Mouse (Mus musculus) thymus, postnatal 25 days (tissue): ENCODE measurements around the gene Tescl.
A peak's percentile ranks its signal among the peaks of the same experiment; 100 is the strongest.

Source experiments
- DNase-seq: peaks from one replicate; pipeline ENCODE4 v3.0.0; 2022

Tescl gene

GRCm38 (mm10) chr7:24298635-24298972, 35.1 kb downstream of the Tescl start:
- peak; percentile 47 for DNase-seq

- no peak for DNase-seq
These were observed 36.2 kb downstream of the Tescl start for GRCm38 (mm10) chr7:24297361-24298095.

- no peak for DNase-seq
These were observed 37.4 kb downstream of the Tescl start for GRCm38 (mm10) chr7:24296386-24296785.

- DNase-seq: no peak
These were observed 38.4 kb downstream of the Tescl start for GRCm38 (mm10) chr7:24295376-24295775.

GRCm38 (mm10) chr7:24294763-24295162, 39.0 kb downstream of the Tescl start:
- no peak for DNase-seq

- no peak for DNase-seq
These were observed 40.5 kb downstream of the Tescl start for GRCm38 (mm10) chr7:24293061-24293851.

- no peak for DNase-seq
These were observed 42.2 kb downstream of the Tescl start for GRCm38 (mm10) chr7:24291387-24292090.

- DNase-seq: no peak
These were observed 43.5 kb downstream of the Tescl start for GRCm38 (mm10) chr7:24290106-24290693.

- no peak for DNase-seq
These were observed 45.2 kb downstream of the Tescl start for GRCm38 (mm10) chr7:24288512-24288911.

GRCm38 (mm10) chr7:24287670-24288069, 46.1 kb downstream of the Tescl start:
- DNase-seq: no peak

GRCm38 (mm10) chr7:24286916-24287315, 46.8 kb downstream of the Tescl start:
- no peak for DNase-seq

GRCm38 (mm10) chr7:24286090-24286489, 47.6 kb downstream of the Tescl start:
- DNase-seq: no peak
